Mouse (Mus musculus): ENCODE measurements at regions not wholly inside any gene's neighbourhood (a gene's known extent, or its start where the extent isn't known, plus 50 kb on each side); places are given as distances from the start of the nearest gene placed in this dataset.

DNA sequence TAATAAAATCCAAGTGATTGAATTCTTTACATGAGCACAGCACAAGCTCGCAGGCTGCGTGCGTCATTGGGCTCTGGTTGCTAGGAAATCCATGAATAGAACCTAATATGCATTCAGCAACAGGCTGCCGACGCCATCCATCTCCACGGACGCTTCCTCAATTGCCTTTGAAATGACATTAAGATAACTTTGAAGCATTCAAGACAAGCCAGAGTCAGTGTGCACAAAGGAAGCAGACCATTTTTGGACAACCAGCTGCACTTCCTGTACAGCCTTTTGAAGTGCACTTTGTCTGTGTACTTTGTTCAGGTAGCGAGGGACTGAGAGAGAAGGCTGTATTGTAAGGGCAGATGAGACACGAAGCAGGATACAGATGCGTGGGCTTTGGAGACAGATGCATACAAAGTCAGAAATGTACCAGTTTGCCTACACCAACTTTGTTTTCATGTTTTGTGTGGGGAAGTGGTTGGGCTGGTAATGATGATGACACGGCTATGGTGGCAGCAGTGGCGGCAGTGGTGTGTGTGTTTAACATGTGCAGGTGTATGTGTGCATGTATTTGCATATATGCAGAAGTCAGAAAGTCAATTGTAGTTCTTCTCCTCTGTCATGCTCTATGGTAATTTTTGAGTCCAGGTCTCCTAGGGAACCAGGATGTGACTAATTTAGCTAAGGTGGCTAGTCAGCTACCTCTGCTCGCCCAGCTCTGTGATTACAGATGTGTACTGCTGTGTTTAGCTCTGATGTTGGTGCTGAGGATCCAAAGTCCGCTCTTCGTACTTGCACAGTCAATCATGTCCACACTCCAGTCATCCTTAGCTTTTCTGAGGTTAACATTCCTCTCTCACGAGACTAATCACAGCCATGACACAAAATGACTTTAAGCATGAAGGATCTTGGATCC is 106.7 kb upstream of the Col1a2 start:
- WGBS, result 69% methylated on average over 16 of the region's 16 CpGs
- no peak overlapping the region for H3K4me3 ChIP-seq (replicated peaks; ENCODE audit: low read depth, low read length)
- ATAC-seq (replicated peaks; ENCODE audit: low FRiP score, low read depth), result peak; percentile 72
- H3K36me3 ChIP-seq (ENCODE audit: insufficient read depth, low read length), result no peaks in the 10 kb centered on the region
- peak; percentile 16 for DNase-seq (ENCODE audit: low spot score)
- no peak overlapping the region for H3K4me2 ChIP-seq (ENCODE audit: low read length)
- H3K27me3 ChIP-seq (ENCODE audit: insufficient read depth, low read length), result no peaks in the 10 kb centered on the region
- no peaks in the 10 kb centered on the region for H3K9me3 ChIP-seq (replicated peaks; ENCODE audit: low read length)
- H3K9ac ChIP-seq (ENCODE audit: low read depth, low read length), result no peak overlapping the region
- H3K27ac ChIP-seq, result no peak overlapping the region
- no peak for TF ChIP-seq CTCF (IDR thresholded peaks at IDR 0.05; ENCODE audit: low read depth)
- no peaks in the 10 kb centered on the region for H3K4me1 ChIP-seq (replicated peaks; ENCODE audit: insufficient read depth, low read length)

DNA sequence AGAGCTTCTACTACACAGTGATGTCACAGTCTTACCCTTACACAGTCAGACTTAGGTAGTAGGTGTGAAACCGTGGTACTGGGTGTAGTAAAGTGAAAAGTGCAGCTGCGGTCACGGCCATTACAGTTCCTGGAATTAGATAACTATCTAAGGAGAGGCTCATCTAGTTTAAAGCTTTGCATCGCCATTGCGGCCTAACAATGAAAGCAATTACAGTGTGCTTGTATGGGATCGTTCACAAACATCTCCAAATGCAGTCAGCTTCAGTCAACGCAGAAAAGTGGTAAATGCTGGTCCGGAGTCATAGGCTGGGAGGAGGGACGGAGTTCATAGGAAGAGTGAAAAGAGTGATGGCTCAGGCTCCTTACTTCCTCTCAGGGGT is 106.0 kb upstream of the Col1a2 start:
- Histone ChIP-seq H3K4me2 (ENCODE audit: low read length) (no peak overlapping the region), H3K27me3 (ENCODE audit: insufficient read depth, low read length) (no peaks in the 10 kb centered on the region), H3K4me3 (replicated peaks; ENCODE audit: low read depth, low read length) (no peak overlapping the region), H3K4me1 (replicated peaks; ENCODE audit: insufficient read depth, low read length) (no peaks in the 10 kb centered on the region), H3K9ac (ENCODE audit: low read depth, low read length) (no peak overlapping the region), H3K36me3 (ENCODE audit: insufficient read depth, low read length) (no peaks in the 10 kb centered on the region), H3K9me3 (replicated peaks; ENCODE audit: low read length) (no peaks in the 10 kb centered on the region), H3K27ac (no peak overlapping the region)
- ATAC-seq (replicated peaks; ENCODE audit: low FRiP score, low read depth) (peak; percentile 46), DNase-seq (ENCODE audit: low spot score) (peak; percentile 5)
- WGBS, result 68% methylated on average over 9 of the region's 9 CpGs
- TF ChIP-seq CTCF (IDR thresholded peaks at IDR 0.05; ENCODE audit: low read depth), result no peak

DNA sequence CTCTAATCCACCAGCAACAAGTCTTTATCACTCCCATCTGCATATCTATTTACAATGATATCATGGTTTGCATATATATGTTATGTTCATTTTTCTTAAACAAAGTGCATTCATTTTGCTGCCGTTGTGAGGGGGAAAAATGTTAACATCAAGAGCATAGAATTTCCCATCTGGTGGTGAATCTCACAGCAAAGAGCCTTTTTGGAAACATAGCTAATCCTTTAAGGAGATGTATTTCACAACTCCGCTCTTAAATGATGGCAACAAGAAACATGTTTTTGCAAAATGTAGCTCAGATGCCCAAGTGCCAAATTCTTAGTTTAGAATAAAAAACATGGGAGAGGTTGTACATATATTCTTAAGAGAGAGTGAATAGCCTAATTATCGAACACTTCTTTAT is 99.3 kb upstream of the Col1a2 start:
- no peak for TF ChIP-seq CTCF (IDR thresholded peaks at IDR 0.05; ENCODE audit: low read depth)
- H3K27ac ChIP-seq, result no peak overlapping the region
- H3K4me1 ChIP-seq (replicated peaks; ENCODE audit: insufficient read depth, low read length), result no peaks in the 10 kb centered on the region
- H3K36me3 ChIP-seq (ENCODE audit: insufficient read depth, low read length), result no peaks in the 10 kb centered on the region
- no peak for DNase-seq (ENCODE audit: low spot score)
- H3K9me3 ChIP-seq (replicated peaks; ENCODE audit: low read length), result no peaks in the 10 kb centered on the region
- H3K4me2 ChIP-seq (ENCODE audit: low read length), result no peak overlapping the region
- WGBS, result 89% methylated on average over 3 of the region's 3 CpGs
- H3K27me3 ChIP-seq (ENCODE audit: insufficient read depth, low read length), result no peaks in the 10 kb centered on the region
- no peak overlapping the region for H3K4me3 ChIP-seq (replicated peaks; ENCODE audit: low read depth, low read length)
- H3K9ac ChIP-seq (ENCODE audit: low read depth, low read length), result no peak overlapping the region
- ATAC-seq (replicated peaks; ENCODE audit: low FRiP score, low read depth), result no peak

DNA sequence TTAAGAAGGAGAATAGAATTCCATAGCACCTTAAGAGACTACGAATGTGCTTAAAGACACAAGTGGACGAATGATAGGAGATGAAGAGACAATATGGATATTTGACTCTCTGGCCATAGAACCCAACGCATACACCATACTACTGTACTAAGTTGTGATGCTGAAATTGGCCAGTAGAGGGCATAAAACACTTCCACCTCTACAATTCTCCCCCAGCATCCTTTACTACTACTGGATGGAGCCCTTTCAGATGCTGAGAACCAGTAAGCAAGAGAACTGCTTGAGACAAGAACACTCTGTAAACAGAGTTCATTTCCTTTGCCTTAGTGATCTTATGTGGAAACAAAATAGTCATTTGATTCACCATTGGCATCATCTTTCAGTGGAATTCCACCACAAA is 96.9 kb upstream of the Col1a2 start:
- no peak overlapping the region for H3K4me3 ChIP-seq (replicated peaks; ENCODE audit: low read depth, low read length)
- H3K9me3 ChIP-seq (replicated peaks; ENCODE audit: low read length), result no peaks in the 10 kb centered on the region
- 54% methylated on average over 3 of the region's 3 CpGs for WGBS
- peak; percentile 67 for TF ChIP-seq CTCF (IDR thresholded peaks at IDR 0.05; ENCODE audit: low read depth)
- peak; percentile 74 for DNase-seq (ENCODE audit: low spot score)
- H3K27ac ChIP-seq, result no peak overlapping the region
- H3K9ac ChIP-seq (ENCODE audit: low read depth, low read length), result no peak overlapping the region
- no peaks in the 10 kb centered on the region for H3K27me3 ChIP-seq (ENCODE audit: insufficient read depth, low read length)
- no peaks in the 10 kb centered on the region for H3K36me3 ChIP-seq (ENCODE audit: insufficient read depth, low read length)
- H3K4me1 ChIP-seq (replicated peaks; ENCODE audit: insufficient read depth, low read length), result no peaks in the 10 kb centered on the region
- no peak for ATAC-seq (replicated peaks; ENCODE audit: low FRiP score, low read depth)
- no peak overlapping the region for H3K4me2 ChIP-seq (ENCODE audit: low read length)

- H3K9ac ChIP-seq (ENCODE audit: low read depth, low read length), result no peak overlapping the region
- WGBS, result 79% methylated on average over 3 of the region's 3 CpGs
- no peaks in the 10 kb centered on the region for H3K9me3 ChIP-seq (replicated peaks; ENCODE audit: low read length)
- H3K4me3 ChIP-seq (replicated peaks; ENCODE audit: low read depth, low read length), result no peak overlapping the region
- ATAC-seq (replicated peaks; ENCODE audit: low FRiP score, low read depth) (no peak), DNase-seq (ENCODE audit: low spot score) (no peak)
- H3K27ac ChIP-seq, result no peak overlapping the region
- no peak for TF ChIP-seq CTCF (IDR thresholded peaks at IDR 0.05; ENCODE audit: low read depth)
- no peaks in the 10 kb centered on the region for H3K27me3 ChIP-seq (ENCODE audit: insufficient read depth, low read length)
- no peak overlapping the region for H3K4me2 ChIP-seq (ENCODE audit: low read length)
- H3K36me3 ChIP-seq (ENCODE audit: insufficient read depth, low read length), result no peaks in the 10 kb centered on the region
- H3K4me1 ChIP-seq (replicated peaks; ENCODE audit: insufficient read depth, low read length), result no peaks in the 10 kb centered on the region
These were observed 91.4 kb upstream of the Col1a2 start for GRCm38 (mm10) chr6:4413201-4413600.

GRCm38 (mm10) chr6:4414166-4414565 is 90.4 kb upstream of the Col1a2 start:
- 47% methylated on average over 6 of the region's 6 CpGs for WGBS
- DNase-seq (ENCODE audit: low spot score), result peak; percentile 59

More at GRCm38 (mm10) chr6:4414166-4414565, 90.4 kb upstream of the Col1a2 start:
- Histone ChIP-seq H3K9me3 (replicated peaks; ENCODE audit: low read length) (no peaks in the 10 kb centered on the region), H3K36me3 (ENCODE audit: insufficient read depth, low read length) (no peaks in the 10 kb centered on the region), H3K4me1 (replicated peaks; ENCODE audit: insufficient read depth, low read length) (no peaks in the 10 kb centered on the region), H3K4me3 (replicated peaks; ENCODE audit: low read depth, low read length) (no peak overlapping the region), H3K4me2 (ENCODE audit: low read length) (no peak overlapping the region), H3K9ac (ENCODE audit: low read depth, low read length) (no peak overlapping the region), H3K27me3 (ENCODE audit: insufficient read depth, low read length) (no peaks in the 10 kb centered on the region), H3K27ac (no peak overlapping the region)
- ATAC-seq (replicated peaks; ENCODE audit: low FRiP score, low read depth), result no peak
- TF ChIP-seq CTCF (IDR thresholded peaks at IDR 0.05; ENCODE audit: low read depth), result peak; percentile 76

All from kidney, postnatal 0 days (tissue).